Mouse (Mus musculus): ENCODE results near the gene Vwa8. TPM values are rescaled to one million over a fixed set of nuclear protein-coding genes. Genes with fewer than 3 reads are reported as not detected.

The Vwa8 gene
- 10.4 and 10.8 TPM in 2 replicates for polyA plus RNA-seq (2015; fragmentation: Nextera tagmentation; extraction: Ambion mirVana)

- no peaks in the 10 kb centered on the region for H3K27me3 ChIP-seq
- H3K27ac ChIP-seq (replicated peaks), result peak within 1 kb of the TSS; percentile 87
- H3K4me1 ChIP-seq, result peaks cover 13% of the 10 kb centered on the region
- H3K9ac ChIP-seq, result peak within 1 kb of the TSS; percentile 86
- no peaks in the 10 kb centered on the region for H3K36me3 ChIP-seq
- H3K9me3 ChIP-seq (replicated peaks), result no peaks in the 10 kb centered on the region
- 2% methylated on average over 60 of the region's 61 CpGs for WGBS
- H3K4me3 ChIP-seq (replicated peaks), result peak within 1 kb of the TSS; percentile 85
- H3K4me2 ChIP-seq (replicated peaks), result peak within 1 kb of the TSS; percentile 83
- peak; percentile 90 for ATAC-seq (ENCODE audit: insufficient number of reproducible peaks, low FRiP score, low TSS enrichment, low read depth)
Observed at GRCm38 (mm10) chr14:78848941-78849911, at the start of gene Vwa8. TSS of gene Vwa8 (plus strand) at chr14:78849052.

- Histone ChIP-seq H3K4me2 (replicated peaks) (no peak overlapping the region), H3K4me3 (replicated peaks) (no peak overlapping the region), H3K36me3 (no peaks in the 10 kb centered on the region), H3K27me3 (no peaks in the 10 kb centered on the region), H3K4me1 (no peaks in the 10 kb centered on the region), H3K9me3 (replicated peaks) (no peaks in the 10 kb centered on the region), H3K9ac (no peak overlapping the region), H3K27ac (replicated peaks) (no peak overlapping the region)
- ATAC-seq (ENCODE audit: insufficient number of reproducible peaks, low FRiP score, low TSS enrichment, low read depth), result no peak
- 72% methylated on average over 2 of the region's 2 CpGs for WGBS
Observed at GRCm38 (mm10) chr14:78802378-78802777, 46.5 kb upstream of the Vwa8 start.

GRCm38 (mm10) chr14:78803924-78804323 lies 44.9 kb upstream of the Vwa8 start:
- no peak overlapping the region for H3K9ac ChIP-seq
- no peak overlapping the region for H3K4me3 ChIP-seq (replicated peaks)
- H3K4me1 ChIP-seq, result no peaks in the 10 kb centered on the region
- no peaks in the 10 kb centered on the region for H3K27me3 ChIP-seq
- no peaks in the 10 kb centered on the region for H3K36me3 ChIP-seq
- no peaks in the 10 kb centered on the region for H3K9me3 ChIP-seq (replicated peaks)
- no peak for ATAC-seq (ENCODE audit: insufficient number of reproducible peaks, low FRiP score, low TSS enrichment, low read depth)
- no peak overlapping the region for H3K4me2 ChIP-seq (replicated peaks)
- H3K27ac ChIP-seq (replicated peaks), result no peak overlapping the region
- WGBS, result 59% methylated on average over 6 of the region's 6 CpGs

- no peak overlapping the region for H3K4me2 ChIP-seq (replicated peaks)
- H3K4me3 ChIP-seq (replicated peaks), result no peak overlapping the region
- no peaks in the 10 kb centered on the region for H3K9me3 ChIP-seq (replicated peaks)
- 90% methylated on average over 2 of the region's 2 CpGs for WGBS
- H3K9ac ChIP-seq, result no peak overlapping the region
- no peaks in the 10 kb centered on the region for H3K27me3 ChIP-seq
- H3K36me3 ChIP-seq, result no peaks in the 10 kb centered on the region
- no peak overlapping the region for H3K27ac ChIP-seq (replicated peaks)
- H3K4me1 ChIP-seq, result no peaks in the 10 kb centered on the region
- no peak for ATAC-seq (ENCODE audit: insufficient number of reproducible peaks, low FRiP score, low TSS enrichment, low read depth)
Observed at GRCm38 (mm10) chr14:78812896-78813295, 36.0 kb upstream of the Vwa8 start.

- Histone ChIP-seq H3K36me3 (no peaks in the 10 kb centered on the region), H3K9ac (no peak overlapping the region), H3K4me3 (replicated peaks) (no peak overlapping the region), H3K27me3 (no peaks in the 10 kb centered on the region), H3K4me2 (replicated peaks) (no peak overlapping the region), H3K9me3 (replicated peaks) (no peaks in the 10 kb centered on the region), H3K27ac (replicated peaks) (no peak overlapping the region), H3K4me1 (no peaks in the 10 kb centered on the region)
- 0% methylated on average over 2 of the region's 3 CpGs for WGBS
- ATAC-seq (ENCODE audit: insufficient number of reproducible peaks, low FRiP score, low TSS enrichment, low read depth), result no peak
Observed at GRCm38 (mm10) chr14:78816411-78816810, 32.4 kb upstream of the Vwa8 start.

GRCm38 (mm10) chr14:78817651-78818050 lies 31.2 kb upstream of the Vwa8 start:
- Histone ChIP-seq H3K9me3 (replicated peaks) (no peaks in the 10 kb centered on the region), H3K36me3 (no peaks in the 10 kb centered on the region), H3K27ac (replicated peaks) (no peak overlapping the region), H3K27me3 (no peaks in the 10 kb centered on the region), H3K9ac (no peak overlapping the region), H3K4me2 (replicated peaks) (no peak overlapping the region), H3K4me1 (no peaks in the 10 kb centered on the region), H3K4me3 (replicated peaks) (no peak overlapping the region)
- ATAC-seq (ENCODE audit: insufficient number of reproducible peaks, low FRiP score, low TSS enrichment, low read depth), result no peak
- WGBS, result 88% methylated on average over 3 of the region's 3 CpGs

GRCm38 (mm10) chr14:78818406-78818805 lies 30.4 kb upstream of the Vwa8 start:
- no peaks in the 10 kb centered on the region for H3K36me3 ChIP-seq
- no peak overlapping the region for H3K4me3 ChIP-seq (replicated peaks)
- H3K4me1 ChIP-seq, result no peaks in the 10 kb centered on the region
- H3K4me2 ChIP-seq (replicated peaks), result no peak overlapping the region
- ATAC-seq (ENCODE audit: insufficient number of reproducible peaks, low FRiP score, low TSS enrichment, low read depth), result no peak
- H3K27ac ChIP-seq (replicated peaks), result no peak overlapping the region
- H3K9ac ChIP-seq, result no peak overlapping the region
- WGBS, result 79% methylated on average over 3 of the region's 3 CpGs
- H3K27me3 ChIP-seq, result no peaks in the 10 kb centered on the region
- no peaks in the 10 kb centered on the region for H3K9me3 ChIP-seq (replicated peaks)

- no peak for ATAC-seq (ENCODE audit: insufficient number of reproducible peaks, low FRiP score, low TSS enrichment, low read depth)
- no peaks in the 10 kb centered on the region for H3K4me1 ChIP-seq
- 70% methylated on average over 4 of the region's 4 CpGs for WGBS
- H3K4me2 ChIP-seq (replicated peaks), result no peak overlapping the region
- no peaks in the 10 kb centered on the region for H3K9me3 ChIP-seq (replicated peaks)
- no peaks in the 10 kb centered on the region for H3K27me3 ChIP-seq
- no peaks in the 10 kb centered on the region for H3K36me3 ChIP-seq
- H3K27ac ChIP-seq (replicated peaks), result no peak overlapping the region
- no peak overlapping the region for H3K4me3 ChIP-seq (replicated peaks)
- no peak overlapping the region for H3K9ac ChIP-seq
Observed at GRCm38 (mm10) chr14:78824013-78824412, 24.8 kb upstream of the Vwa8 start.

GRCm38 (mm10) chr14:78824507-78824906 lies 24.3 kb upstream of the Vwa8 start:
- Histone ChIP-seq H3K9me3 (replicated peaks) (no peaks in the 10 kb centered on the region), H3K4me3 (replicated peaks) (no peak overlapping the region), H3K9ac (no peak overlapping the region), H3K27ac (replicated peaks) (no peak overlapping the region), H3K36me3 (no peaks in the 10 kb centered on the region), H3K27me3 (no peaks in the 10 kb centered on the region), H3K4me2 (replicated peaks) (no peak overlapping the region), H3K4me1 (no peaks in the 10 kb centered on the region)
- ATAC-seq (ENCODE audit: insufficient number of reproducible peaks, low FRiP score, low TSS enrichment, low read depth), result no peak
- WGBS, result 52% methylated on average over 4 of the region's 4 CpGs

- Histone ChIP-seq H3K36me3 (no peaks in the 10 kb centered on the region), H3K4me3 (replicated peaks) (no peak overlapping the region)
- WGBS, result 87% methylated on average over 4 of the region's 4 CpGs
Observed at GRCm38 (mm10) chr14:78831158-78831557, 17.7 kb upstream of the Vwa8 start.

GRCm38 (mm10) chr14:78847948-78848347 lies 904 bp upstream of the Vwa8 start:
- Histone ChIP-seq H3K36me3 (no peaks in the 10 kb centered on the region), H3K4me2 (replicated peaks) (no peak overlapping the region), H3K4me1 (peaks cover 13% of the 10 kb centered on the region), H3K4me3 (replicated peaks) (no peak overlapping the region), H3K9me3 (replicated peaks) (no peaks in the 10 kb centered on the region), H3K27ac (replicated peaks) (no peak overlapping the region), H3K27me3 (no peaks in the 10 kb centered on the region), H3K9ac (no peak overlapping the region)
- 70% methylated on average over 1 of the region's 1 CpGs for WGBS
- ATAC-seq (ENCODE audit: insufficient number of reproducible peaks, low FRiP score, low TSS enrichment, low read depth), result no peak

More at GRCm38 (mm10) chr14:78831158-78831557, 17.7 kb upstream of the Vwa8 start:
- H3K9me3 ChIP-seq (replicated peaks), result no peaks in the 10 kb centered on the region
- H3K27me3 ChIP-seq, result no peaks in the 10 kb centered on the region
- H3K9ac ChIP-seq, result no peak overlapping the region
- no peak overlapping the region for H3K4me2 ChIP-seq (replicated peaks)
- ATAC-seq (ENCODE audit: insufficient number of reproducible peaks, low FRiP score, low TSS enrichment, low read depth), result no peak
- no peaks in the 10 kb centered on the region for H3K4me1 ChIP-seq
- H3K27ac ChIP-seq (replicated peaks), result no peak overlapping the region
